Mouse (Mus musculus) liver, embryonic 11.5 days (tissue): ENCODE results near the gene 5430419D17Rik. TPM values are rescaled to one million over a fixed set of nuclear protein-coding genes. Genes with fewer than 3 reads are reported as not detected.

ENCODE experiments used
- polyA plus RNA-seq: library from polyadenylated mRNA; unstranded; fragments of >200 nt; fragmentation: Nextera tagmentation; extraction: Ambion mirVana; gene quantifications from 2 replicates; pipeline ENCODE4 v1.2.1, GENCODE M21; 2014

The 5430419D17Rik gene
- polyA plus RNA-seq, 1 experiment from 2014 or later: not detected

Other genes with a start within 250 kb of the 5430419D17Rik start
- gene Htra1, start 238.3 kb upstream of the 5430419D17Rik start, polyA plus RNA-seq: 1.2 and 3.3 TPM in 2 replicates
- not detected in 2 replicates for gene Dmbt1, start 142.3 kb upstream of the 5430419D17Rik start, polyA plus RNA-seq
- not detected in 2 replicates for gene 4933402N03Rik, start 28.1 kb upstream of the 5430419D17Rik start, polyA plus RNA-seq
- gene Cuzd1, start 147.9 kb downstream of the 5430419D17Rik start, polyA plus RNA-seq: not detected in 2 replicates
- 0.38 TPM in 1 of 2 replicates, not detected in the other for gene Fam24b, start 155.1 kb downstream of the 5430419D17Rik start, polyA plus RNA-seq
- not detected in 2 replicates for gene Fam24a, start 159.5 kb downstream of the 5430419D17Rik start, polyA plus RNA-seq
- 19.2 and 27.1 TPM in 2 replicates for gene 2310057M21Rik, start 188.4 kb downstream of the 5430419D17Rik start, polyA plus RNA-seq
- 48.8 and 55.9 TPM in 2 replicates for gene Pstk, start 196.7 kb downstream of the 5430419D17Rik start, polyA plus RNA-seq
- gene Ikzf5, start 236.1 kb downstream of the 5430419D17Rik start, polyA plus RNA-seq: 20.6 and 21.1 TPM in 2 replicates
- gene Acadsb, start 236.2 kb downstream of the 5430419D17Rik start, polyA plus RNA-seq: 50.8 and 54.8 TPM in 2 replicates